Mouse (Mus musculus): ENCODE results near the gene Cyp2c23.

GRCm38 (mm10) chr19:44004261-44004660 lies 24.7 kb downstream of the Cyp2c23 start:
- TF ChIP-seq CTCF (conservative IDR thresholded peaks at IDR 0.05; ENCODE audit: low read length) (no peak), NANOG (IDR thresholded peaks at IDR 0.05; ENCODE audit: borderline replicate concordance, low read length) (no peak)

All from E14TG2a.4 (cell line).